Mouse (Mus musculus) bone marrow, adult 2 months (tissue): ENCODE measurements at regions not wholly inside any gene's neighbourhood (a gene's known extent, or its start where the extent isn't known, plus 50 kb on each side); places are given as distances from the start of the nearest gene placed in this dataset.

Source experiments
- CTCF ChIP-seq: fragments of 200-500 bp; IDR thresholded peaks from 2 replicates; pipeline ENCODE4 v1.5.1; 2011; ENCODE audit warnings: low read length, control low read depth; ENCODE audit not compliant: control insufficient read depth, insufficient read depth
- POLR2A ChIP-seq: fragments of 200-500 bp; IDR thresholded peaks from 2 replicates; pipeline ENCODE4 v1.6.1; 2011; ENCODE audit warnings: low read depth, mild to moderate bottlenecking, control low read depth, low read length, borderline replicate concordance; ENCODE audit not compliant: control insufficient read depth

DNA sequence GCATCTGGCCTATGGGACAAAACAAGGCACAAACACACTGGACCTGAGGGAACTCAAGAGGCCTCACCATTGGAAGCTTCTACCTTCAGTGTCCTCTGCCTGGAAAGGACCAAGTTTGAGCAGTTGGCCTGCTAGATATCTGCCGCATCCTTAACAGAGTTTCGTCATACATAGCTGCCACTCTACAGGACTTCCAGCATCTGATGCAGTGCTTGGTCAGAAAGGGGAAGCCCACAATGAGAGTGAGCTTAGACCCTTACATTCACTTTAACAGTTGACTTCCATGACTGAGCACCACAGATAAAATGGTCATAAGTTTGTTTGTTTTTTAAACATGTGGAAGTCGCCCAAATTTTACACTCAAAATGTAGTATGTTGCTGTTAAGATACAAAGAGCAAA, 215.9 kb upstream of the Runx1 start:
- no peak for TF ChIP-seq CTCF
- no peak for TF ChIP-seq POLR2A
